Mouse (Mus musculus) limb, embryonic 12.5 days (tissue): ENCODE results near the gene Arhgef26. TPM values are rescaled to one million over a fixed set of nuclear protein-coding genes. Genes with fewer than 3 reads are reported as not detected.

Experiments used
- ATAC-seq: fragments of 200-750 bp; cut with Nextera tagmentation; 2 replicates; pipeline ENCODE4 v1.8.0; 2017; ENCODE audit warnings: low read depth, moderate TSS enrichment; ENCODE audit not compliant: insufficient number of reproducible peaks, insufficient read depth, low FRiP score, low TSS enrichment
- H3K27ac ChIP-seq: fragments of 300-500 bp; sonication (generic); 2 replicates; pipeline ENCODE4 v1.5.1; 2016; ENCODE audit warnings: mild to moderate bottlenecking, moderate library complexity
- H3K27me3 ChIP-seq: fragments of 300-500 bp; sonication (generic); 2 replicates; pipeline ENCODE4 v1.6.1; 2016; ENCODE audit warnings: mild to moderate bottlenecking, moderate library complexity
- H3K36me3 ChIP-seq: fragments of 300-500 bp; sonication (generic); 2 replicates; pipeline ENCODE4 v1.6.1; 2016; ENCODE audit warnings: mild to moderate bottlenecking, moderate library complexity
- H3K4me1 ChIP-seq: fragments of 300-500 bp; sonication (generic); replicated peaks from 2 replicates; pipeline ENCODE4 v1.6.1; 2016
- H3K4me2 ChIP-seq: fragments of 300-500 bp; sonication (generic); 2 replicates; pipeline ENCODE4 v1.6.1; 2016; ENCODE audit warnings: mild to moderate bottlenecking, moderate library complexity
- H3K4me3 ChIP-seq: fragments of 300-500 bp; sonication (generic); replicated peaks from 2 replicates; pipeline ENCODE4 v1.5.1; 2016; ENCODE audit warnings: mild to moderate bottlenecking
- H3K9ac ChIP-seq: fragments of 300-500 bp; sonication (generic); replicated peaks from 2 replicates; pipeline ENCODE4 v1.6.1; 2016; ENCODE audit warnings: mild to moderate bottlenecking, moderate library complexity
- H3K9me3 ChIP-seq: fragments of 300-500 bp; sonication (generic); 2 replicates; pipeline ENCODE4 v1.6.1; 2016; ENCODE audit warnings: mild to moderate bottlenecking, moderate library complexity
- WGBS: fragments of 180-500 bp; shearing (Covaris S2); methylation state at CpG from one replicate; pipeline ENCODE4 v1.1.7; 2016; 5-methylcytosine and 5-hydroxymethylcytosine counted together
- polyA plus RNA-seq: library from polyadenylated mRNA; unstranded; fragments of >200 nt; fragmentation: Nextera tagmentation; extraction: Ambion mirVana; gene quantifications from 2 replicates; pipeline ENCODE4 v1.2.1, GENCODE M21; 2016

Gene Arhgef26
- polyA plus RNA-seq, 1 experiment from 2014 or later = 7.0 TPM

DNA sequence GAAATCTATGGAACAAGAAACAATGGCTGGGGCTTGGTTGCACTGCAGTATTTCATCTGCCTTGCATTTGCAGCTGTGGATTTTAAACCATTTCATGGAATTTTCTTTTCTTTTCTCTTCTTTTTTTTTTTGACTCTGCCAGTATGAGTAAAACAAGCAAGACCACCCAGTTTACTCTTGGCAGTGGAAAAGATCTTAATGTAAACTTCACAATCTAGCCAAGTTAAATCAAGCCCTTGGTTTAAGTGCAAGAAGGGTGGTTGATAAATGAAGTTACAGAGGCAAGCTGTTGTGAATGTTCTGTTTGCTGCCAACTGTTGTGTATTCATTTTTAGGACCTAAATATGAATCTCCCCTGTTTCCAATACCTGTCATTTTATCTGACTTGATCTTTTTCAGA lies 54.5 kb downstream of the Arhgef26 start:
- ATAC-seq = no peak
- no peak overlapping the region for H3K27ac ChIP-seq
- H3K4me2 ChIP-seq = no peak overlapping the region

DNA sequence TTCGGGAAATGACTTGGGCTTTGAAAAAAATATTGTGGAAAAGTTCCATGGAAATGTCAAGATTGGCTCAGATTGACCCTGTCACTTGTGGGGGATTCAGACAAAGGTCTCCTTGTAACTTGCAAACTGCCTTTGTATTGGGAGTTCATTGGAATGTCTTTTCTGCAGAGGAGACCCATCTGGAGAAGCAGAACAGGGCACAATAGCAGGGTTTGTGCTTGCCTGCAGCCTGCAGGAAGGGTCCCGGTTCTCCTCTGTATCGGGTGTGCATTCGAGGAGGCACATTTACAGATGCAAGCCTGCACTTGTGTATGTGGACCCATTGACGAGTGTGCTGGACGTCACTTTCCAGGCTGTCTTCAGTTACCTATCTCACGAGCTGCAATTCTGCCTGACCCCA lies 56.1 kb downstream of the Arhgef26 start:
- Histone ChIP-seq H3K27me3 (no peaks in the 10 kb centered on the region), H3K4me2 (no peak overlapping the region), H3K36me3 (no peaks in the 10 kb centered on the region), H3K9me3 (no peaks in the 10 kb centered on the region), H3K4me1 (peaks cover 26% of the 10 kb centered on the region), H3K9ac (no peak overlapping the region), H3K4me3 (no peak overlapping the region), H3K27ac (no peak overlapping the region)
- 56% methylated on average over 7 of the region's 7 CpGs for WGBS
- no peak for ATAC-seq

More for the DNA sequence above, 54.5 kb downstream of the Arhgef26 start:
- Histone ChIP-seq H3K27me3 (no peaks in the 10 kb centered on the region), H3K4me1 (peaks cover 19% of the 10 kb centered on the region), H3K36me3 (no peaks in the 10 kb centered on the region), H3K9me3 (no peaks in the 10 kb centered on the region), H3K4me3 (no peak overlapping the region), H3K9ac (no peak overlapping the region)

GRCm38 (mm10) chr3:62395368-62395767 lies 57.2 kb downstream of the Arhgef26 start:
- no peak overlapping the region for H3K4me3 ChIP-seq
- WGBS = 48% methylated on average over 5 of the region's 5 CpGs
- ATAC-seq = no peak
- H3K9me3 ChIP-seq = no peaks in the 10 kb centered on the region
- H3K4me2 ChIP-seq = no peak overlapping the region
- peaks cover 26% of the 10 kb centered on the region for H3K4me1 ChIP-seq
- no peaks in the 10 kb centered on the region for H3K27me3 ChIP-seq
- H3K9ac ChIP-seq = no peak overlapping the region
- H3K27ac ChIP-seq = peak overlapping the region; percentile 53; the same call in 1 of the 2 replicates
- no peaks in the 10 kb centered on the region for H3K36me3 ChIP-seq

DNA sequence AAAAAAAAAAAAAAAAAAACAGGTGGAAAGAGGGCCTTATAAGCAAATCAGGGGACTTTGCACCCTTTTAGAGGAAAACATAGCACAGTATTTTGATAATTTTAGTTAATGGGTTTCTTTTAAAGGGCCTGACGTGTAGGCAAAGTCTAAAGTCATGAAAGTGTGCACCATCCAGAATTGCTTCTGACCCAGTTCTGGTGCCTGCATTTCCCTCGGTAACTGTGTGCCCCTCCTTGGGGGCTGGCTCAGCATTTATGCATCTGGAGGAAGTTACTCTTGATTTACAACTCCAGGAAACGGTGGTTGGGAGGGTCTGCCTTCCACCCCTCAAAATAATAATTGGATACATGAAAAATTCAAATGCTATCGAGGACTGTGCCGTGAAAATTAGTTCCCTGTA lies 58.0 kb downstream of the Arhgef26 start:
- Histone ChIP-seq H3K4me3 (no peak overlapping the region), H3K27me3 (no peaks in the 10 kb centered on the region), H3K27ac (peak overlapping the region; percentile 66; the same call in 1 of the 2 replicates), H3K9ac (no peak overlapping the region), H3K9me3 (no peaks in the 10 kb centered on the region), H3K36me3 (no peaks in the 10 kb centered on the region), H3K4me2 (0 out of 2 replicates have a peak overlapping the region, but pooled peaks have one; percentile 3), H3K4me1 (peaks cover 26% of the 10 kb centered on the region)
- no peak for ATAC-seq
- 21% methylated on average over 5 of the region's 5 CpGs for WGBS

GRCm38 (mm10) chr3:62398094-62398493 lies 60.0 kb downstream of the Arhgef26 start:
- Histone ChIP-seq H3K9me3 (no peaks in the 10 kb centered on the region), H3K27ac (peak overlapping the region; percentile 72; the same call in 1 of the 2 replicates), H3K4me3 (no peak overlapping the region), H3K27me3 (no peaks in the 10 kb centered on the region), H3K36me3 (no peaks in the 10 kb centered on the region), H3K9ac (no peak overlapping the region), H3K4me1 (peaks cover 26% of the 10 kb centered on the region), H3K4me2 (no peak overlapping the region)
- no peak for ATAC-seq

DNA sequence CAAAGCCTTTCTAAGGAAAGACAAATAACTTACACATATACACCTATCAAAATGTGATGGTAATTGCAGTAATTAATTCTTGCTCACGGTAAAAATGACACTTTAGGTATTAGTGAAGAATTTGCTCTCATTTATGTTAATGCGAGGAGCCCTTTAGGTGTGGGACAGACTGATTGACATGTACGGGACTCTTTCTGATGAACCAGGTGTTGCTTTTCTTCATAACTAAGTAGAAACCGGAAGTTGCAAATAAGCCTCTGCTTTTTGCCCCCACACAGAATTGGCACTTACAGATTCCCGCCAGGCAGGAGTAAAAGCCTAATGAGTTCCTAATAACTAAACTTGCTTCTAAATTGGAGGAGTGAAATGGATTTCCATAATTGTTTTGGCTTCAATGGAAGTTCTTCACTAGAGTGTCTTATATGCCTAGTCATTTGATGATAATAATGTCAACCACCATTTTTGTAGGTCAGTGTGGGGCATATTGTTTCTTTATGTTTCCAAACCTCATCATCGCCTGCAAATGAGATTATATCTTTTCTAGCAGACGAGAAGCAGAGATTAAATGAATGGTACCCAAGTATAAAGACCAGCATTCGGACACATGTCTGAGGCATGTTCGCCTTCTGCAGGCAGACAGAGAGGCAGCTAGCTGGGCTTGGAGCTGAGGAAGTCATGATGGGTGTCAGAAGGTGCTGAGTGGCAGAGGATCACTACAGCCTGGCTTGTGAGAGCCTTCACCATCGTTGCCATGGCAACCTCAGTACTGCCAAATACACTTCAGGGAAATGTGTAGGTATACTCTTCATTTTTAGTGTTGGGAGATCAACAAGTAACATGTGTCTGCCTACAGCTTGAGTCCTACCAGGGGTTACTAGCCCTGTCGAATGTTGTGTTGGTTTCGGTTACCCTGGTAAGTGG lies 61.9 kb downstream of the Arhgef26 start:
- Histone ChIP-seq H3K27me3 (no peaks in the 10 kb centered on the region), H3K27ac (no peak overlapping the region), H3K4me3 (no peak overlapping the region), H3K4me1 (peaks cover 23% of the 10 kb centered on the region), H3K9me3 (no peaks in the 10 kb centered on the region), H3K36me3 (no peaks in the 10 kb centered on the region), H3K9ac (no peak overlapping the region), H3K4me2 (no peak overlapping the region)
- no peak for ATAC-seq
- WGBS = 81% methylated on average over 12 of the region's 12 CpGs

DNA sequence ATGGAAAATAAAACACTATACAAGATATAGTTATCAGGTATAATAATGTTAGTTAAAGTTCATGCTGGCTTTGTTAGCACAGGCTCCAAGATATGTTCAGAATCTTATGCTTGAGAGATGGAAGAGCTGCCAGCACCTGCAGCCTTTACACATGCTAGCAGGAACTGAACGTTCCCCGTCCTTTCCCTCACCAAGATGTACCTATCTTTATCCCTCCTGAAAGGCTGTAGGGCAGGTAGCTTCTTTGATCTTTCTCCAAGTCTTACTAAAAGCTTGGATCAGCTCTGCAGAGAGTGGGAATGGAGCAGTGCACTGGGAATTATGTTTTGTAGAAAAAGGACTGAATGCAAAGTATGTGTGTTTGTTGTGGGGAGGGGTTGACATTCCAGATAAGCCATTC lies 64.3 kb downstream of the Arhgef26 start:
- no peaks in the 10 kb centered on the region for H3K27me3 ChIP-seq
- 76% methylated on average over 2 of the region's 2 CpGs for WGBS
- H3K4me3 ChIP-seq = no peak overlapping the region
- ATAC-seq = no peak
- H3K9me3 ChIP-seq = no peaks in the 10 kb centered on the region
- H3K27ac ChIP-seq = no peak overlapping the region
- H3K36me3 ChIP-seq = no peaks in the 10 kb centered on the region
- H3K9ac ChIP-seq = no peak overlapping the region
- H3K4me1 ChIP-seq = peaks cover 6% of the 10 kb centered on the region; the same call in 1 of the 2 replicates
- no peak overlapping the region for H3K4me2 ChIP-seq

DNA sequence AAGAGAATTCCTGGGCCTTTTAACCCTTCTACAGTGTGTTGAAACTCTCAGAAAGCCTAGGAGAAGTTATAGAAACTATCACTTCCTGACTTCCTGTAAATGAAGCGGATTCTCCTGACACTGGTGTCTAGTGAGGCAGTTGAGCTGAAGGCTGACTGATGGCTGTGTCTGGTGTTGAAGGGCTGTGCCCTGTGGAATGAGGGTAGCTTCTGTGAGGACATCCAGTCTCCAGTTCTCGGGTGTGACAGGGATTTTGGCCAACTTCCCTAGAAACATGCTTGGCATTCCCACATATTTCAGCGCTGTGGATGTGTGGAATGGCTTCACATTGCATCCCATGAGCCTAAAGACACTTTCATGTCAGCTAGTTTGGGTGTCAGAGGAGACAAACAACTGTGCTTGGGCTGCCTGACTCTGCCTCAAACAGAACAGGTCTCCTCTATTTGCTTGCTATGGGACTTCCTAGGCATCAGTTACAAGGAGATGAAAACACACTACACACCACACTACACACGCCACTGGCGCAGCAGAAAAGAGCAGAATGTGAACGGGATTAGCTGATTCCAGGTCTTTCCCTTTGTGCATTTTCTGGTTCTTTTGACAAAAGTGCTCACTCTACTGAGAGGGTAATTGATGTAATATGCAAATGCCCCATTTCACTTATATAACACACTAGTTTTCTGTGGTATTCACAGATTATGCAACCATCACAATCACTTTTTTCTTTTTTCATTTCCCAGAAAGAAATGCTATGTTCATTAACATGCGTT lies 66.5 kb downstream of the Arhgef26 start:
- Histone ChIP-seq H3K27ac (no peak overlapping the region), H3K4me3 (no peak overlapping the region), H3K9ac (no peak overlapping the region), H3K27me3 (no peaks in the 10 kb centered on the region), H3K9me3 (no peaks in the 10 kb centered on the region), H3K4me1 (peaks cover 6% of the 10 kb centered on the region; the same call in 1 of the 2 replicates), H3K36me3 (no peaks in the 10 kb centered on the region), H3K4me2 (no peak overlapping the region)
- no peak for ATAC-seq
- WGBS = 83% methylated on average over 7 of the region's 7 CpGs

GRCm38 (mm10) chr3:62409555-62410182 lies 71.5 kb downstream of the Arhgef26 start:
- no peaks in the 10 kb centered on the region for H3K27me3 ChIP-seq
- no peak overlapping the region for H3K4me2 ChIP-seq
- WGBS = 40% methylated on average over 8 of the region's 8 CpGs
- no peak overlapping the region for H3K27ac ChIP-seq
- H3K36me3 ChIP-seq = no peaks in the 10 kb centered on the region
- ATAC-seq = no peak
- no peaks in the 10 kb centered on the region for H3K9me3 ChIP-seq
- peaks cover 6% of the 10 kb centered on the region; the same call in 1 of the 2 replicates for H3K4me1 ChIP-seq
- H3K9ac ChIP-seq = no peak overlapping the region
- no peak overlapping the region for H3K4me3 ChIP-seq

GRCm38 (mm10) chr3:62410491-62410890 lies 72.3 kb downstream of the Arhgef26 start:
- H3K4me3 ChIP-seq = no peak overlapping the region
- H3K36me3 ChIP-seq = no peaks in the 10 kb centered on the region
- H3K9me3 ChIP-seq = no peaks in the 10 kb centered on the region
- 89% methylated on average over 4 of the region's 4 CpGs for WGBS
- H3K27me3 ChIP-seq = no peaks in the 10 kb centered on the region
- no peak for ATAC-seq
- peaks cover 6% of the 10 kb centered on the region; the same call in 1 of the 2 replicates for H3K4me1 ChIP-seq
- H3K27ac ChIP-seq = no peak overlapping the region
- H3K4me2 ChIP-seq = no peak overlapping the region
- no peak overlapping the region for H3K9ac ChIP-seq

- Histone ChIP-seq H3K36me3 (no peaks in the 10 kb centered on the region), H3K27me3 (no peaks in the 10 kb centered on the region), H3K4me2 (no peak overlapping the region), H3K4me3 (no peak overlapping the region), H3K9me3 (no peaks in the 10 kb centered on the region), H3K27ac (no peak overlapping the region), H3K9ac (no peak overlapping the region), H3K4me1 (peaks cover 6% of the 10 kb centered on the region; the same call in 1 of the 2 replicates)
- ATAC-seq = no peak
- 55% methylated on average over 7 of the region's 7 CpGs for WGBS
Measured at GRCm38 (mm10) chr3:62412704-62413103, 74.6 kb downstream of the Arhgef26 start.
